Mouse (Mus musculus): Measurements from ENCODE around the gene Gm21985. TPM values are rescaled to one million over a fixed set of nuclear protein-coding genes. Genes with fewer than 3 reads are reported as not detected.
"Not testable (repeated sequence)": the region's sequence is repeated elsewhere in the genome, so short reads cannot be mapped to it uniquely, and the experiment has no call there.

The Gm21985 gene
- polyA plus RNA-seq, 1 experiment from 2014 or later = 0.06 TPM

DNA sequence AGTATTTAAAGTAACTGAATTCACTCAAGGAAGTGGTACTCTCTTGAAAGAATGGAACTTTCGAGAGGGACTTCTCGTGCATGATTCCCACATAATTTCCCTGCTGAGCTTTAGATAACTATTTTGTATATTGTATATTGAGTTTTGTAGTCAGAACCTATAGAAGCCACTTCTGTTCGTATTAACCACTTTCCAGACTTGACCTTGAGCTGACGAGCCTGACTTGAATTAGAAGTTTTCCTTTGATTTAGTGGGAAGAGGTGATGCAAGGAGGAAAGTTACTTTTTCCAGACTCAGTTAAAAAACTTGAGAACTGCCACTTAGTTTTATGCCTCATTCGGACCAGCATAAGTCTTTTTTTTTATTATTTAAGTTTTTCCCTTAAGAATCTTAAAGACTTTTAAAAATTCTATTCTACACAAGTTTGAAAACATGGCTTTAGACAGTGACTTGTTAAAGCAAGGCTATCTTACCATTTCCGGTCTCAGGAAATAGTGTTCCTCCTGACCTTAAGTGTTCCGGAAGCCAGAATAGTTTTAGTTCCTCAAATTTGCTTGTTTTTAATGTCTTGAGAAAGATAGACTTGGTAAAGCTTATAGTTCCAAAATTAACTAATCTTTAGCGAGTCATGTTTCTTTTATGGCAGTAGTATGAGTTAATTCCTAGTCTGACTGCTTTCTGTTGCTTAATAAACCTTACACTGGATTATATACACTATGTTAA, 1.6 kb downstream of the Gm21985 start:
- Histone ChIP-seq H3K9ac (replicated peaks) (0 out of 2 replicates have a peak overlapping the region, but pooled peaks have one; percentile 78), H3K9me3 (no peaks in the 10 kb centered on the region), H3K27ac (replicated peaks) (no peak overlapping the region), H3K4me1 (peaks cover 57% of the 10 kb centered on the region), H3K36me3 (no peaks in the 10 kb centered on the region), H3K4me2 (replicated peaks) (peak overlapping the region; percentile 72), H3K4me3 (peak overlapping the region; percentile 66), H3K27me3 (no peaks in the 10 kb centered on the region)
- ATAC-seq (replicated peaks) = no peak
- 76% methylated on average over 8 of the region's 8 CpGs for WGBS

DNA sequence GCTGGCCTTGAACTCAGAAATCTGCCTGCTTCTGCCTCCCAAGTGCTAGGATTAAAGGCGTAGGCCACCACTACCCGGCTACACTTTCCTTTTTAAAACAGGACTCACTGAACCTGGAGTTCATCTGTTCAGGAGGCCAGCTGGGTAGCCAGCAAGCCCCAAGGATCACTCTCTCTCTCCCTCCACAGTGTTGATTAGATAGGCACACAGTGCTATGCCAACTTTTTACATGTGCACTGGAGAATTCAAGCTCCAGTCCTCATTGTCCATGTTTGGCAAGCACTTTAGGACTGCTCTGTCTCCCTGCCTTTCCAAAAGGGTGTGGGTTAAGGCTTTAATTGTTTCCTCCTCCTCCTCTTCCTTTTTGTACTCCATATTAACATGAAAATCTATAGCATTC, 3.9 kb downstream of the Gm21985 start:
- H3K9me3 ChIP-seq = no peaks in the 10 kb centered on the region
- no peaks in the 10 kb centered on the region for H3K27me3 ChIP-seq
- no peak overlapping the region for H3K27ac ChIP-seq (replicated peaks)
- H3K36me3 ChIP-seq = no peaks in the 10 kb centered on the region
- no peak overlapping the region for H3K4me3 ChIP-seq
- H3K4me1 ChIP-seq = peaks cover 46% of the 10 kb centered on the region
- WGBS = 98% methylated on average over 2 of the region's 2 CpGs
- no peak overlapping the region for H3K9ac ChIP-seq (replicated peaks)
- ATAC-seq (replicated peaks) = no peak
- H3K4me2 ChIP-seq (replicated peaks) = peak overlapping the region; percentile 10; the same call in 1 of the 2 replicates

DNA sequence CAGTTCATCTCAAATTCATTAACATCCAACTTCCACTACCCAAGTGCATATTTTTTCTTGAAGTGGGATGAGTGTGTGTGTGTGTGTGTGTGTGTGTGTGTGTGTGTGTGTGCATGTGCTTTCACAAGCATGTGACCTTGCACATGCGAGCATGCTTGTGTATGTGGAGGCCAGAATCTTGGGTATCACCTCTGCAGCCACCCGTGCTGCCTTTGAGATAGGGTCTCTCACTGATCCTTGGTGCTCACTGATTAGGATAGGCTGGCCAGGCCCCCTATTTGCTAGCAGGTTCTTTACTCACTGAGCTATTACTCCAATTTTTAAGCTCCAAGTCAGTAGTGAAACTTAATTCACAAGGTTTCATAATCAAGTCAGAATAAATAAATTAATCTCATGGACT, 6.8 kb downstream of the Gm21985 start:
- Histone ChIP-seq H3K4me3 (no peak overlapping the region), H3K9ac (replicated peaks) (no peak overlapping the region), H3K27me3 (no peaks in the 10 kb centered on the region), H3K4me1 (peaks cover 26% of the 10 kb centered on the region), H3K36me3 (no peaks in the 10 kb centered on the region), H3K27ac (replicated peaks) (no peak overlapping the region), H3K9me3 (no peaks in the 10 kb centered on the region), H3K4me2 (replicated peaks) (no peak overlapping the region)
- WGBS = 92% methylated on average over 2 of the region's 2 CpGs
- ATAC-seq (replicated peaks) = no peak

DNA sequence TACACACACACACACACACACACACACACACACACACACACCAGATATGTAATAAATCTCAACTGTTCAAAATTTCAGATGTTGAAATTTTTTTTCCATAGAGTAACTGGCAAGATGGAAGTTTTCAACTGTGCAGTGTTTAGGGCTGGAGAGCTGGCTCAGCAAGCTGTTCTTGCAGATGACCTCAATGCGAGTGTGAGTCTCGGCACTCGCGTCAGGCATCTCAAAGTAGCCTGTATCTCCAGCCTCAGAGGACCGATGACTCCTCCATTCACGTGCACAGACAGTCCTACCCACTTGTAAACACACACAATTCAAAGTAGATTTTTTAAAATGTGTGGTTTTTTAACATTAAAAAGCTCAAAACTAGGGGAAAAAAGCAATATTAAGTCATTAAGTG, 7.4 kb downstream of the Gm21985 start:
- H3K36me3 ChIP-seq = no peaks in the 10 kb centered on the region
- 92% methylated on average over 6 of the region's 6 CpGs for WGBS
- ATAC-seq (replicated peaks) = no peak
- H3K4me1 ChIP-seq = peaks cover 22% of the 10 kb centered on the region
- H3K27ac ChIP-seq (replicated peaks) = no peak overlapping the region
- no peaks in the 10 kb centered on the region for H3K9me3 ChIP-seq
- H3K4me3 ChIP-seq = no peak overlapping the region
- no peak overlapping the region for H3K4me2 ChIP-seq (replicated peaks)
- no peak overlapping the region for H3K9ac ChIP-seq (replicated peaks)
- no peaks in the 10 kb centered on the region for H3K27me3 ChIP-seq

DNA sequence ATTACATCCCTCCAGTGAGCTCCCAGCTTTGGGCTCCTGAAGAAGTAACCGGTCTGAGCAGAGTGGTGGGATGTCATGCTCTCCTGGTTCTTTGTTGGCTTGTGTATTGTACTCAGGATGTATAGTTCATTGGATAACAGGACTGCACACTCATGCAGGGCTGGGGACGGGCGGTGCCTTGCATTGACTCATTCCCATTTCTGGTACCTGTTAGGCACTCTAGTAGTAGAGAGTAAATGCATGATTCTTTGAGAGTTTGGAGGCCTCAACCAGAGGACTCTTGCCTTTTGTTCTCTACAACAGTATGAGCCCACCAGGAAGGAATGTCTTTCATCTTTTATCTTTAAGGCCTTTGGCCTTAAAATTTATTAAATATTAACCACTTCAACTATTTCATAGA, 10.8 kb downstream of the Gm21985 start:
- no peak for ATAC-seq (replicated peaks)
- H3K4me3 ChIP-seq = no peak overlapping the region
- WGBS = 94% methylated on average over 3 of the region's 3 CpGs
- H3K36me3 ChIP-seq = no peaks in the 10 kb centered on the region
- H3K27me3 ChIP-seq = no peaks in the 10 kb centered on the region
- no peak overlapping the region for H3K4me2 ChIP-seq (replicated peaks)
- H3K9ac ChIP-seq (replicated peaks) = no peak overlapping the region
- H3K9me3 ChIP-seq = no peaks in the 10 kb centered on the region
- H3K27ac ChIP-seq (replicated peaks) = no peak overlapping the region
- 0 out of 2 replicates have a peak, but pooled peaks cover under 1% of the 10 kb centered on the region for H3K4me1 ChIP-seq

DNA sequence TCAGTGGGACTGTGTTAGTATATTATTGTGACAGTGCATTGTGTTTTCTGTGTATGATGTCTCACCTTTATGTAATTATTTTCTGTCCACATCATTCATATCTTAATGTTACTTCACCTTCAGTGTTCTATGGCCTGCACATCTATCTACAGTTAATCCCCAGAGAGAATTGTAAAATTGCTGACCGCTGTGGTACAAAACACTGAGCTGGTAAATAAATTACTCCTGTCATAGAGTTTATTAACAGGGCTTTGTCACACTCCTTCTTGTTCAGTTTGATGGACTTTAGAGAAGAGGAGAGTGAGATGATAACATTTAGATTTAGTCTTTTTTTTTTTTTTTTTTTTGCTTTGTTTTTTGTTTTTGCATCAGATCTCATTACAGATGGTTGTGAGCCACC, 16.7 kb downstream of the Gm21985 start:
- ATAC-seq (replicated peaks) = no peak
- Histone ChIP-seq H3K4me3 (no peak overlapping the region), H3K4me2 (replicated peaks) (no peak overlapping the region), H3K27ac (replicated peaks) (no peak overlapping the region), H3K9me3 (no peaks in the 10 kb centered on the region), H3K27me3 (no peaks in the 10 kb centered on the region), H3K9ac (replicated peaks) (no peak overlapping the region), H3K4me1 (peaks cover 12% of the 10 kb centered on the region), H3K36me3 (no peaks in the 10 kb centered on the region)
- WGBS = 94% methylated on average over 1 of the region's 1 CpGs

DNA sequence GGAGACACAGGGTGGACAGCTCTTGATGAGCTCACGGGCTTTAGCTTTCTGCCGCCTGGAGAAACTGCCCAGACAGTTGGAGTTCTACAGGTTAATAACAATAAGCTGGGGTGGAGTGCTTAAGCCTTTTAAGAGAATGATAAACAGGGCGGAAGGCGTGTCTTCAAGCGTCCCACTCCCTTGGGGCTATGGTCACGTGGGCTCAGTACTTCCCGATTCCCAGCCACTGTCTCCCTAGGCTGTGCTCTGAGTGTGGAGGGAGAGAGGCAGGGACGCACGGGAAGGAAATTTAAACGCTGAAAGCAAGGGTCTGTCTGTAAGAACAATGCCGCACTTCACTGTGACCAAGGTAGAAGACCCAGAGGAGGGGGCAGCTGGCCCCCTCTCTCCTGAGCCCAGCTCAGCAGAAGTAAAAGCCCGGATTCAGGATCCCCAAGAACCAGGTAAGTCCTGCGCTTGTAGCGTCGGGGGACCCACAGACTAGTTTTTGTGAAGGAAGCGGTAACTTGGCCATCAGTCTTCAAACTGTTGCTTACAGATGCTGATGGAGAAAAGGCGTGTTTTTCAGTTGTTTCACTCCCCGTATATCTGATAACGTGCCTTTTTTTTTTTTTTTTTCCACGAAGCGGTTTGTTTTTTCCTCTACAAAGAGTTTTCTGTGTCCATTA, 18.4 kb downstream of the Gm21985 start:
- ATAC-seq (replicated peaks) = peak; percentile 91
- WGBS = 1% methylated on average over 21 of the region's 21 CpGs

DNA sequence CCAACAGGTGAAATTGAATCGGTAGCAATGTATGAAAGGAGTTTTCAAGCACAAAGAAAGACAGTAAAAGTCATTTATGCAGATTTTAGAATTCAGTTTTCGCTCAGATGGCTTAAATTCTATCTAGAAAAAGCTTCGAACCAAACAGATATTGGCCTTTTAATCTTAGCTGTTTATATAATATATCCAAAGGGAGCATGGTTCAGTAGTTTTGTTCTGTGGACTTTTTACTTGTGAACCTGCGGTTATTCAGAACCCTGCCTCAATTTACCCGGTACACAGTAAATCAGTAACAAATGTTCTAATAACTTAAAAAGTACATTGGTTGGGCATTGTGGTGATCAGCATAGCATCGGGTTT, 18.9 kb downstream of the Gm21985 start:
- peak overlapping the region; percentile 51; the same call in 1 of the 2 replicates for H3K9ac ChIP-seq (replicated peaks)
- no peak for ATAC-seq (replicated peaks)
- H3K4me3 ChIP-seq = peak overlapping the region; percentile 40; the same call in 1 of the 2 replicates
- peaks cover 12% of the 10 kb centered on the region for H3K4me1 ChIP-seq
- WGBS = 59% methylated on average over 6 of the region's 6 CpGs
- H3K9me3 ChIP-seq = no peaks in the 10 kb centered on the region
- H3K27me3 ChIP-seq = no peaks in the 10 kb centered on the region
- peak overlapping the region; percentile 77 for H3K4me2 ChIP-seq (replicated peaks)
- no peak overlapping the region for H3K27ac ChIP-seq (replicated peaks)
- H3K36me3 ChIP-seq = no peaks in the 10 kb centered on the region

More for the DNA sequence above, 18.4 kb downstream of the Gm21985 start:
- Histone ChIP-seq H3K27me3 (no peaks in the 10 kb centered on the region), H3K4me3 (peak overlapping the region; percentile 40), H3K9ac (replicated peaks) (peak overlapping the region; percentile 51), H3K36me3 (no peaks in the 10 kb centered on the region), H3K27ac (replicated peaks) (no peak overlapping the region), H3K4me1 (peaks cover 12% of the 10 kb centered on the region), H3K4me2 (replicated peaks) (peak overlapping the region; percentile 77), H3K9me3 (no peaks in the 10 kb centered on the region)

DNA sequence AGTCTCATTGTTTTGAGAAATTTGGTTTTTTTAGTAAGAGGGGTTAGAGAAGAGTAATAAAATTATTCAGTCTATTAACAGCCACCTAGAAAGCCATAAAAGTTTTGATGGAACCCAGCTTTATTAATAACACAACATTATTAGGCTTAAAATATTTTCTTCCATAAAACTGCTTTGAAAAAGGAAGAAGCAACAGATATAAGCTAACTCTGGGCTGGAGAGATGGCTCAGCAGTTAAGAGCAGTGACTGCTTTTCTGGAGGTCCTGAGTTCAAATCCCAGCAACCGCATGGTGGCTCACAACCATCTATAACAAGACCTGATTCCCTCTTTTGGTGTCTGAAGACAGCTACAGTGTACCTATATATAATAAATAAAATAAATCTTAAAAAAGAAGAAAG, 19.9 kb downstream of the Gm21985 start:
- not testable (repeated sequence) for H3K4me3 ChIP-seq; H3K27me3 ChIP-seq; ATAC-seq (replicated peaks); H3K27ac ChIP-seq (replicated peaks); H3K9ac ChIP-seq (replicated peaks); H3K4me2 ChIP-seq (replicated peaks); H3K36me3 ChIP-seq; H3K9me3 ChIP-seq
- peaks cover 12% of the 10 kb centered on the region for H3K4me1 ChIP-seq
- WGBS = 95% methylated on average over 1 of the region's 1 CpGs

DNA sequence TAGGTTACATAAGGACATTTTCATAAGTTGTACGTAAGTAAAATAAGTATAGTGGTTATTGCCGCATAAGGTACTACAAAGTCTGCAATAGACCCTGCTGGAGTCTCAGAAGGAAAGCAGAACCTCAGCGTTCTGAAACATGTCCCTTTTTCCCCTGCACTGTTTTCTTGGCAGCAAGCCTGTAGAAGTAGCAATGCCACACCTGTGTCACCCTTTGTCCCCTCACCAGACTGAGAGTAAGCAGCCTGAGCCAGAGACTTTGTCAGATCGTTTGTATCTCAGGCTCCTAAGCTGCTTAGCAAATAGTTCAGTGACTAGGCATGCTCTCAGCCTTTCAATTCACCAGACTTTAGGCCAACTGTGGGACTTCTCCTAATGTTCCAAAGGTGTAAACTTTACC, 20.9 kb downstream of the Gm21985 start:
- no peak overlapping the region for H3K4me3 ChIP-seq
- H3K27me3 ChIP-seq = no peaks in the 10 kb centered on the region
- H3K36me3 ChIP-seq = no peaks in the 10 kb centered on the region
- H3K4me2 ChIP-seq (replicated peaks) = no peak overlapping the region
- no peak for ATAC-seq (replicated peaks)
- H3K27ac ChIP-seq (replicated peaks) = no peak overlapping the region
- peaks cover 12% of the 10 kb centered on the region for H3K4me1 ChIP-seq
- no peaks in the 10 kb centered on the region for H3K9me3 ChIP-seq
- 56% methylated on average over 4 of the region's 4 CpGs for WGBS
- H3K9ac ChIP-seq (replicated peaks) = no peak overlapping the region

DNA sequence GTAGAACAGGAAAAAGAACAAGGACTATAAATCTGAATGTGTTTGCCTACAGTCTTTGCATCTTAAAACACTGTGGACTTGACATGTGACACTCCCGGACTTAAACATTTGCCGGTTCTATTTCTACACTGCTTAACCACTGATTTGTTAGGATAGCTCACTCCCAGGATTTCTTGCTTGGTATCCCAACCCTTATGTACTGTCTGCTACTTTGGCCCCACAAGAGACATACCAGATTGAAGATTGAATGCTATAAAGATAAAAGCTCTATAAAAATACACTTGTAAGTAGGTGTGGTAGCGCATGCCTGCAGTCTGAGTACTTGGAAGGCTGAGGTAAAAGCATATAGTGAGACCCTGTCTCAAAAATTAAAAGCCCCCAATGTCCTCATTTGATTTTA, 23.4 kb downstream of the Gm21985 start:
- Histone ChIP-seq H3K4me2 (replicated peaks) (no peak overlapping the region), H3K27ac (replicated peaks) (no peak overlapping the region), H3K36me3 (no peaks in the 10 kb centered on the region), H3K4me1 (peaks cover 6% of the 10 kb centered on the region), H3K27me3 (no peaks in the 10 kb centered on the region), H3K9me3 (no peaks in the 10 kb centered on the region), H3K9ac (replicated peaks) (no peak overlapping the region), H3K4me3 (no peak overlapping the region)
- ATAC-seq (replicated peaks) = no peak
- 95% methylated on average over 3 of the region's 3 CpGs for WGBS

DNA sequence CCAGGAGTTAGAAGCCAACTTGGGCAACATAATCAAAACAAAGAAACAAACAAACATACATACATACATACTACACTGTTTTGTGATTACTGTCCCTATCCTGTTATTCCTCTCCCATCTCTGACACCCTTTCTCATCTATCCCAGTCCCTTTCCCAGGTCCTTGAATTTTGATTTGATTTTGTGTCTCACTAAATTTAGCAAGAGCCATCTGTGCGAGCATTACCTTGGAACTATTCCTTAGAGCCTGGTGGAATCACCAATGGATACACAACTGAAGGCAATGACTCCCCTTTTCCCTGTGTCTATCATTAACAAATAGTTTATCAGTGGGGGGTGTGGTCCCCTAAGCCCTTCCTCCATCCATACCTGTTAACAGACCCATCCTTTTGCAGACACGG, 26.7 kb downstream of the Gm21985 start:
- 88% methylated on average over 2 of the region's 2 CpGs for WGBS
- H3K4me2 ChIP-seq (replicated peaks) = no peak overlapping the region
- ATAC-seq (replicated peaks) = no peak
- no peaks in the 10 kb centered on the region for H3K9me3 ChIP-seq
- no peak overlapping the region for H3K9ac ChIP-seq (replicated peaks)
- H3K4me3 ChIP-seq = no peak overlapping the region
- H3K36me3 ChIP-seq = no peaks in the 10 kb centered on the region
- H3K4me1 ChIP-seq = no peaks in the 10 kb centered on the region
- no peak overlapping the region for H3K27ac ChIP-seq (replicated peaks)
- no peaks in the 10 kb centered on the region for H3K27me3 ChIP-seq
